Mouse (Mus musculus) spleen, adult 2 months (tissue): Measurements from ENCODE around the gene Stx4a.
"Not testable (repeated sequence)": the region's sequence is repeated elsewhere in the genome, so short reads cannot be mapped to it uniquely, and the experiment has no call there.

Experiments used
- CTCF ChIP-seq: fragments of 200-500 bp; IDR thresholded peaks from 2 replicates; pipeline ENCODE4 v1.5.1; 2011; ENCODE audit warnings: mild to moderate bottlenecking, inconsistent platforms; ENCODE audit not compliant: insufficient read depth, insufficient read length, insufficient replicate concordance; ENCODE audit errors: extremely low read depth
- POLR2A ChIP-seq: fragments of 200-500 bp; IDR thresholded peaks from 2 replicates; pipeline ENCODE4 v1.6.1; 2011; ENCODE audit warnings: low read depth, low read length, inconsistent platforms

DNA sequence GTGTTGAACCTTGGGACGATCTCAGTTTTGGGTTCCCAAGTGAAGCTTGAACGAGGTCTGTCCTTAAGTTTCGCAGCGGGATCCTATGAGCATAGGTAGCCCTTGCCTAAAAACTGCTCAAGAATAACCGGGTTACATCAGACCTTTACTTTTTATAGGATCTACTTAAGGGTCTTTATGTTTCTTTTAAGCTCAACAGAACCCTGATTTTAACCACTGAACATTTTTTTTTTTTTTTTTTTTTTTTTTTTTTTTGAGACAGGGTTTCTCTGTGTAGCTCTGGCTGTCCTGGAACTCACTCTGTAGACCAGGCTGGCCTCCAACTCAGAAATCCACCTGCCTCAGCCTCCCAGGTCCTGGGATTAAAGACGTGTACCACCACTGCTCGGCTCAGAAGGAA is 48.3 kb upstream of the Stx4a start:
- TF ChIP-seq POLR2A, CTCF: not testable (repeated sequence)
